In the genomic region with DNA sequence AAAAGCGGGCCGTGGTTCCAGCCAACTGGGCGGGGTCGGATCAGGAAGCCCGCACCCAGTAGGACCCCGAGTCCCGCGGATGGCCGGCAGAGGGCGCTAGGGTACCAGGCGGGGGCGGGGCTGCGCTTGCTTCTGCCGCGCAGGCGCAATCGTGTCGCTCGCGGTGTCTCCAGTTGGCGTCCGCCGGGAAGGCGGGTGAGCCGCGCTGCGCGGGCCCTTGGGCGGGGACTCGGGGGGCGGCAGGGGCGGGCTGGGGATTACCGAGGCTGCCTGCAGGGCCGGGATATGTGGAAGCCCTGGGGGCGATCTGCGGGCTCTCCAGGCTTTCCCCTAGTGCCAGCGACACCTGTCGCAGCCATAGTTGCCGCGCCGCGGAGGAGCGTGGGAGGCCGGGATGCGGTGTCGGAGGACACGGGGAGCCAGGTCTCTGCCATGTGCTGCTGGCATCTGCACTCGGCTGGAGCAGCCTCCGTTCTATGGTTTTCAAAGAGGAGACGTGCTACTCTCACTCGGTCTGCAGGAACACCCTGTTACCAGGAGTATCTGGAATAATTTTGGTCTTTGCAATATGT, we compare ENCODE assay signal across 7 mouse cellular contexts. TPM values are rescaled to one million over a fixed set of nuclear protein-coding genes. Genes with fewer than 3 reads are reported as not detected.
DNase-seq lines count a peak whose midpoint lies in the region; ATAC-seq lines count a peak whose summit lies in the region.

Gene Lyrm9, plus strand, starts transcription at position 143 of the 572 bp plus-strand sequence.

- H3K4me1 ChIP-seq in intestine, embryonic 16.5 days (ENCODE audit: control insufficient read depth, insufficient read depth, low read length) = peaks cover 7% of the 10 kb centered on the region
- H3K4me1 ChIP-seq in midbrain, embryonic 11.5 days (ENCODE audit: control insufficient read depth, insufficient read depth, low read length) = peaks cover 13% of the 10 kb centered on the region

- peak; percentile 91 for ATAC-seq in intestine, embryonic 16.5 days
- ATAC-seq in midbrain, embryonic 11.5 days (ENCODE audit: low FRiP score) = peak; percentile 90

- no peaks in the 10 kb centered on the region for H3K9me3 ChIP-seq in intestine, embryonic 16.5 days (ENCODE audit: control insufficient read depth, low read length)
- H3K9me3 ChIP-seq in midbrain, embryonic 11.5 days (ENCODE audit: control insufficient read depth, low read length) = no peaks in the 10 kb centered on the region

- H3K27ac ChIP-seq in intestine, embryonic 16.5 days (ENCODE audit: low read length) = no peak within 1 kb of the TSS
- H3K27ac ChIP-seq in midbrain, embryonic 11.5 days (ENCODE audit: low read depth, low read length) = no peak within 1 kb of the TSS

- H3K4me2 ChIP-seq in intestine, embryonic 16.5 days (ENCODE audit: low read depth, low read length) = peak within 1 kb of the TSS; percentile 85
- peak within 1 kb of the TSS; percentile 47 for H3K4me2 ChIP-seq in midbrain, embryonic 11.5 days

- peak within 1 kb of the TSS; percentile 86 for H3K9ac ChIP-seq in intestine, embryonic 16.5 days (ENCODE audit: low read depth, low read length)
- H3K9ac ChIP-seq in midbrain, embryonic 11.5 days (ENCODE audit: low read length) = peak within 1 kb of the TSS; percentile 64

- intact Hi-C loops in left cerebral cortex, postnatal 36 days (cut with DNase I) = loop anchor here (2.0 to 5.0 kb wide), 5 partner anchors 34 to 274 kb away; partner anchors contain the start of genes Ccnq, Nlk and Tmem97

- peak; percentile 98 for DNase-seq in adrenal gland, adult 2 months
- DNase-seq in embryo, embryonic 11.5 days (ENCODE audit: low read depth, low spot score) = peak; percentile 85
- peak; percentile 97 for DNase-seq in gastrocnemius, postnatal 4 days (ENCODE audit: low spot score in 2 of 2)
- peak; percentile 95 to 96 for DNase-seq in left cerebral cortex, postnatal 36 days (ENCODE audit: low spot score in 2 of 2)
- peak; percentile 100 for DNase-seq in midbrain, embryonic 11.5 days (ENCODE audit: low spot score, missing footprints)
- peak; percentile 89 for DNase-seq in skeletal muscle tissue, adult 2 months (ENCODE audit: low read depth, low spot score)

- under 1% methylated on average over 51 of the region's 51 CpGs for WGBS in intestine, embryonic 16.5 days
- WGBS in midbrain, embryonic 11.5 days = under 1% methylated on average over 51 of the region's 51 CpGs

- H3K4me3 ChIP-seq in intestine, embryonic 16.5 days (ENCODE audit: low read length) = peak within 1 kb of the TSS; percentile 77
- H3K4me3 ChIP-seq in midbrain, embryonic 11.5 days (ENCODE audit: low read depth, low read length) = peak within 1 kb of the TSS; percentile 61

- no peaks in the 10 kb centered on the region for H3K36me3 ChIP-seq in intestine, embryonic 16.5 days (ENCODE audit: control insufficient read depth, insufficient read depth, low read length)
- H3K36me3 ChIP-seq in midbrain, embryonic 11.5 days (ENCODE audit: control insufficient read depth, insufficient read depth, low read length) = no peaks in the 10 kb centered on the region

- no peaks in the 10 kb centered on the region for H3K27me3 ChIP-seq in intestine, embryonic 16.5 days (replicated peaks; ENCODE audit: control insufficient read depth, insufficient read depth, low read length)
- no peaks in the 10 kb centered on the region for H3K27me3 ChIP-seq in midbrain, embryonic 11.5 days (ENCODE audit: control insufficient read depth, insufficient read depth, low read length)

RNA-seq across cellular contexts. Expression of gene Lyrm9, which starts in this region (rescaled TPM):
- total RNA-seq in adrenal gland, adult 2 months (2021) = 10 to 100 TPM; 47.7 to 51.1 TPM
- 40.0 and 49.3 TPM in 2 replicates for polyA plus RNA-seq in adrenal gland, adult 2 months (2012; rRNA removed)
- 10 to 100 TPM in 1 of 2 experiments, 1 to 10 TPM in 1; 8.1 to 14.0 TPM for total RNA-seq in gastrocnemius, postnatal 4 days (2021)
- 20.7 and 21.9 TPM in 2 replicates for polyA plus RNA-seq in intestine, embryonic 16.5 days (2015; fragmentation: Nextera tagmentation; extraction: Ambion mirVana)
- 10 to 100 TPM; 25.9 to 29.8 TPM for total RNA-seq in left cerebral cortex, postnatal 36 days (2021)
- polyA plus RNA-seq in midbrain, embryonic 11.5 days (2014; fragmentation: Nextera tagmentation; extraction: Ambion mirVana) = 15.4 and 15.9 TPM in 2 replicates
